Mouse (Mus musculus) urinary bladder, adult 18-20 months (tissue): Measurements from ENCODE around the gene Foxred1.
A peak's percentile ranks its signal among the peaks of the same experiment; 100 is the strongest.

ENCODE experiments used
- DNase-seq, 2 experiments: peaks; one replicate each; pipeline ENCODE4 v3.0.0; 2022; ENCODE audit warnings: low spot score in 2 of 2, mixed read lengths in 2 of 2

Gene Foxred1

DNA sequence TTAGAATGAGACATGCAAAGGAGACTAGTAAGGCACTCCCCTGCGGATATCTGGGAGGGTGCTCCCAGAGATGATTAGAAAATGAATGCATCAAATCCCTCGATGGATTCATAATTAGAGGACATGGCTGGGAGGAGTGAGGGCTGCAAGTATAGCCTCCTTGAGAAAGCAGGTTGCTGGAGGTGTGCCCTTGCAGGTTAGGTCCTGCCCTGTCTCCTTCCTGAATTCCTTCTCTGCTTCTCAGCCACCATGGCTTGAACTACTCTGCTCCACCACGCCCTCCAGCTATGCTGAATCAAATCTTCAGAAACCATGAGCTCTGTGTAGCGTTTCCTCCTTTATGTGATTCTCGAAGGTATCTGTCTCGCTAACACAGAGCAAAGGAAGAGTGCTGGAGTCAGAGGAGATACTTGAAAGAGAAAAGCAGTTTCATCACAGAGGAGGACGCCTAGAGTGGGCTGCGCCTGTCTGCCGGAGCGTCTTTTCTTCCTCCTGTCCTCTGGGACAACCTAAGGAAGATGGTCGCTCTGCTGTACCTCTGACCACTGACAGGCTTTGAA, 17.8 kb downstream of the Foxred1 start:
- DNase-seq, result no peak

DNA sequence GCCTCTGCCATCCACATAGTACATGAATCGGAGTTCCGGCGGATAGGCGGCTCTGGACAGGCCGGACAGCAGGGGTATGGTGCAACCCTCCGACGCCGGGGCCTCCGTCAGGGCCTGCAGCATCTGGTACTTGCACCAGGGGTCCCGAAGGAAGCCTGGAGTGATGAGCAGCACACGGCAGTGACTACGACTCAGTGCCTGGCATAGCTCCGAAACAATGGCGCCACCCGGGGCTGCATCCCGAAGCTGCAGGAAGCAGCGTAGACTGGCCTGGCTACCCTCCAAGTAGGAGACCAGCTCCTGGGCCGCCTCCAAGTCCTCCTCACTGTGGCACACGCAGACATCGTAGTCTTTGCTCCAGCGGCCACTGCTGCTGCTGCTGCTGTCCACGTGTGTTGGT, 22.2 kb downstream of the Foxred1 start:
- no peak for DNase-seq

- DNase-seq, result no peak
These were observed 23.4 kb downstream of the Foxred1 start for GRCm38 (mm10) chr9:35187351-35187903.

- no peak for DNase-seq
These were observed 24.4 kb downstream of the Foxred1 start for GRCm38 (mm10) chr9:35186430-35186829.

- DNase-seq, result no peak
These were observed 27.5 kb downstream of the Foxred1 start for GRCm38 (mm10) chr9:35183359-35183758.

- DNase-seq, result no peak
These were observed 28.0 kb downstream of the Foxred1 start for GRCm38 (mm10) chr9:35182832-35183231.

- DNase-seq, result no peak
These were observed 34.7 kb downstream of the Foxred1 start for GRCm38 (mm10) chr9:35176124-35176659.

- peak; percentile 87 to 94 for DNase-seq
These were observed 35.4 kb downstream of the Foxred1 start, which contains the start of gene Dcps for GRCm38 (mm10) chr9:35175251-35176123. Gene Dcps (minus strand): TSS chr9:35176061.

GRCm38 (mm10) chr9:35173331-35173730, 37.5 kb downstream of the Foxred1 start:
- no peak for DNase-seq

DNA sequence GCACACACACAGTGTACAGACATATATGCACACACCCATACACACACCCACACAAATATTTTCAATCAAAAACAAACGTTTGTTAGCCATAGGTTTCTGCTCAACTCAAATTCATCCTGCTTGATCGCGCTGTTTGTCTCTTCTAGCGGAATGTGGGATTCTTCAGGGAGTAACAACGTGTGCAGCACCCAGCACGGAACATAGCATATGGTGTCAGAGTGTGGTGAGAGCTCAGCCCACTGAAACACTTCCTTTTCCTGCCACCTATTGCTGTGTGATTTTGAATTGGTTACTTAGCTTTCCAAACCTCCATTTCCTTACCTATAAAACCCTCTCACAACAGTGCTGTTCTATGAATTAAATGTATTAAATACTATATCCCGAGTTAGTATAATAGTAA, 40.8 kb downstream of the Foxred1 start:
- no peak for DNase-seq

DNA sequence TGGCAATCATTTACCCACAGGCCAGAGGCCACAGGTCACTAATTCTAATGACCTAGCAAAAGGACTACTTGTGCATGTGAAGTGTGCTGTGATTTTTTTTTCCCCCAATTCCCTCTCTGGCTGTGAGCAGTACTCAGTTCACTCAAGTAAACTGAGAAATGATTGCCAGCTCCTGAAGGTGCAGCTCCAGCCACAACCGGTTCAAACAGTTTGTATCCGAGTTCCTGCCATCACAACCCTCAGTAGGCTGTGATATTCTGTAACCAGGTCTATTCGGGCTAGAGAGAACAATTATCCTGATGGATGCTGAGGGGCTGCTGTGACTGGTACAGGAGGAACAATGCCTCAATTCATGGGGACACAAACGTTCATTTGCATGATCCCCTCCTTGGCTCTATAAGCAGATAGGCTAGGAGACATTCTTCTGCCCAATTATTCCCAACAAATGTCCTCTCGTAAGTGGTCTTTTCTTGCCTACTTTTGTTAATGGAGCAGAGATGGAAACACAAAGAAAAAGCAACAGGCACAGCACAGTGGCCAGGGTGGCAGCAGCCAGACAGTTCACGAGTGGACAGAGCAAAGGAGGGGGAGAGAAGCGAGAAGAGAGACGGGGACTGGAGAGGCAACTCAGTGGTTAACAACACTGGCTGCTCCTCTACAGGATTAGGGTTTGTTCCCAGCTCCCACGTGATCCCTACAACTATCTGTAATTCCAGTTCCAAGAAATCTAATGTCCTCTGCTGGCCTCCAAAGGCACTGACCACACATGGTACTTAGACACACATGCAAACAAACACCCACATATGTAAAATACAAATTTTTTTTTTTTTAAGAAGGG, 43.8 kb downstream of the Foxred1 start:
- DNase-seq, result no peak

DNA sequence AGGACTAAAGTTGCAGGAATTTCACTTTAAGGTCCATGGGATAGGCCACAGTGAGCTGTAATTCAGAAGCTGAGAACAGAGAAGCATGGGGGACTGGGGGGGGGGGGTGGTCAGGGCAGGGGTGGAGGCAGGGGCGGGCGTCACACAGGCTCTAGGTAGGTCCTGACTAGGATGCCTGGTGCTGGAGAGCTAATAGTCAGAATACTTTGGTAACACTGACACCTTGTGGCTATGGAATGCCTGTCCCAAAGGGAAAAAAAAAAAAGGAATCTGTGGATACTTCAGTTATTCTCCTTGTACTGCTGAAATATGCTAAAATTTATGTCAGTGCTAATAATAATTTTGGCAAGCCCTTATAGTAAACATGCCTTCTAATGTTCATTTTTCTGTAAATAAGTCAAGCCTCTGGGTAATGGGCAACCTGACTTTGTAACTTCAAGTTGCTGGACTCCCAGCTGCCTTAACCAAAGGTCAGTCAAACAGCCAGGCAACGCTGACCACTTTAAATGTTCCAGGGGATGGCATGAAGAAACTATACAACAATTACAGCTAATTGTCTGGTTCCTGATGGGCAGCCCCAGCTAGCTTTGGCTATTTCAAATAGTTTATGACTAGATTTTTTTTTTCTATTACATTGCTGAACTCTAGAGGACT, 44.6 kb downstream of the Foxred1 start:
- no peak for DNase-seq

GRCm38 (mm10) chr9:35164142-35164874, 46.5 kb downstream of the Foxred1 start:
- no peak for DNase-seq

GRCm38 (mm10) chr9:35163011-35163690, 47.7 kb downstream of the Foxred1 start:
- no peak for DNase-seq

DNA sequence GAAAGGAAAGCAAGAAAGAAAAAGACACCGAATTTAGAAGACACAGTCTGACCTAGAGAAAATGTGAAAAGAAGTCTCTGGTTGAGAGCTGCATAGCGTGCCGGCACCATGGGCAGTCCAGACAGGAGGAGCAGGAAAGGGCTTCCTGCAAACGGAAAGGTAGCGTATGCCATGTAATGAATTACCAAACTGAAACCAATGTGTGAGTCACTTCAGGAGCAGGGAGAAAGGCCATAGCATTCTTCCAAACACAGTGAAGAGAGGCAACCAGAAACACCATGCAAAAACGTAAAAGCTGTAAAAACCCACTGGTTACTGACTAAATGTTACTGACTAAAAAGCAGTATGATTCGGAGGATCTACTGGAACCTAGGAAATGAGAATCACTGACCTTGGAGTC, 49.1 kb downstream of the Foxred1 start:
- no peak for DNase-seq

DNA sequence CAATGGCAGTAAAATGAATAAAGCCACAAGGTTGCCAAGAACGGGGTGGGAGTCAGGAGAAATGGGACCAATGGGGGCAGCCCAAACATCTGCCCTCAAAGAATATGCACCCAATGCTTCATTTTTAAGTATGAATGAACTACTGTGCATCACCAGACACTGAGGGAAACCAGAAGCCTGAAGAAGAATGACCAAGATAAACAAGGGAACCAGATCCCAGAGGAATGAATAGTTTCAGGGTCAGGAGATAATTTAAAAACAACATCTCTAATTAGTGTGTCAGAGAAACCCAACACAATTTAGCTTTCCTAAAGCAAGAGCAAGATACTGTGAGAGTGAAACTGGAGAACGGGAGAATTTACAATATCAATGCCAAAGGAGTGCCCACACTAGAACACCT, 50.2 kb downstream of the Foxred1 start:
- no peak for DNase-seq

DNA sequence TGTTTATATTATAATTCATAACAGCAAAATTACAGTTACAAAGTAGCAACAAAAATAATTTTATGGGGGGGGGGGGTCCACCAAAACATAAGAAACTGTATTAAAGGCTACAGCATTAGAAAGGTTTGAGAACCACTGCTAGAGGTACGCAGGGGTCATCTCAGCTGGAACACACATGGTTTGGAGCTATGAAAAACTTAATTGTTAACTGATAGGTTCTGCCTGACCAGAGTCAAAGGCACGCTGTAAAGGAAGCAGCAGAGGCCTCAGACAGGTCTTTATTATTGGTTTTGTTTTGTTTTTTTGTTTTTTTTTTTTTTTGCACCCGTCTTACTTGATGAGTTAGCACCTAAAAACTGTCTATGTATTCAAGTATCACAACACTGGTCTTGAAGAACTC, 52.4 kb downstream of the Foxred1 start:
- no peak for DNase-seq

DNA sequence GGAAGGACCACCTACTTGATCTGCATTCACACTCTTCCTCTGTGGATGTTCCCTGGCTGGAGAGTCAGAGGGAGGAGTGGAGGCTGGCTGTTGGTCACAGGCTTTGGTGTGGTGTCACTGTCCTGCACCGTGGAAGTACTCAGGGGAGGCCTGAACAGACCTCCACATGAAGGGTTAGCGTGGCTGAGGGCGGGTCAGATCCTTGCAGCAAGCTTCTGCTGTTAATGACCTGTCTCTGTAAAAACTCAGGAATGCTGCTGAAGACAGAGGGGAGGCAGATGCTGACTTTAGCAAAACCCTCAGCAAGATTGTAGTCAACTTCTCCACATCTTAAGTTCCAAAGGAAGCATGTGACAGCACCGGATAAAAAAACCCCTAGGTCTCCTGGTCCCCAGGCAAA, 54.0 kb downstream of the Foxred1 start:
- DNase-seq, result no peak

GRCm38 (mm10) chr9:35156002-35156710, 54.7 kb downstream of the Foxred1 start:
- DNase-seq, result no peak
